Mouse (Mus musculus): Measurements from ENCODE around the gene Lcn2.
A peak's percentile ranks its signal among the peaks of the same experiment; 100 is the strongest.
"Not testable (repeated sequence)": the region's sequence is repeated elsewhere in the genome, so short reads cannot be mapped to it uniquely, and the experiment has no call there.

The Lcn2 gene

DNA sequence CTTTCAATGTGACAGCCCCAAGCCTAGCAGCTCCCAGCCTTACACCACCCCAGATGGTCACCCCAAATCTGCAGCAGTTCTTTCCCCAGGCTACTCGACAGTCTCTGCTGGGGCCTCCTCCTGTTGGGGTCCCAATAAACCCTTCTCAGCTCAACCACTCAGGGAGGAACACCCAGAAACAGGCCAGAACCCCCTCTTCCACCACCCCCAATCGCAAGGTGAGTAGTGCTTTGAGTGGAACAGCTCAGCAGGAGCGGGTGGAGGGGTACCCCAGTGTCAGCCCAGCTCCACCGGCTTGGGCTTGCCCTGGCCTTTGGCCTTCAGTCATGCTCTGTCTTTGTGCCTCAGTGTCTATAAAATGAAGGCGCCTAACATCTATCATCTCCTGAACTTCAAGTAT, 20.7 kb downstream of the Lcn2 start:
- DNase-seq (ENCODE audit: low spot score in 2 of 2): no peak

DNA sequence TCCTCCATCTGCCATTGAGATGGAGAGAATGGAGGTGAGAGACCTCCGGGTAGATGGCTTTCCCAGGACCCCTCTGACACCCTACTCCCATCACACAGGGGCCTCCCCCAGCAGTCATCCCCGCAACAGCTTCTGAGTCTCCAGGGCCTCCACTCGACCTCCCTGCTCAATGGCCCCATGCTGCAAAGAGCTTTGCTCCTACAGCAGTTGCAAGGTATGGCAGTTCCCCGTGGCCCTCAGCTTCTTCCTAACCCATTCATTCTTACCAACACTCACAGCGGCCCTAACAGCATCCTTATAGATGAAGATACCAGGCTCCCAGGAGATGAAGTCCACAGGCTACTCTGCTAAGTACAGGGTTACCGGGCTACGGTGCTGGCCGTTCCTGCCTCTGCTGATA, 23.9 kb downstream of the Lcn2 start:
- no peak for DNase-seq (ENCODE audit: low spot score in 2 of 2)

DNA sequence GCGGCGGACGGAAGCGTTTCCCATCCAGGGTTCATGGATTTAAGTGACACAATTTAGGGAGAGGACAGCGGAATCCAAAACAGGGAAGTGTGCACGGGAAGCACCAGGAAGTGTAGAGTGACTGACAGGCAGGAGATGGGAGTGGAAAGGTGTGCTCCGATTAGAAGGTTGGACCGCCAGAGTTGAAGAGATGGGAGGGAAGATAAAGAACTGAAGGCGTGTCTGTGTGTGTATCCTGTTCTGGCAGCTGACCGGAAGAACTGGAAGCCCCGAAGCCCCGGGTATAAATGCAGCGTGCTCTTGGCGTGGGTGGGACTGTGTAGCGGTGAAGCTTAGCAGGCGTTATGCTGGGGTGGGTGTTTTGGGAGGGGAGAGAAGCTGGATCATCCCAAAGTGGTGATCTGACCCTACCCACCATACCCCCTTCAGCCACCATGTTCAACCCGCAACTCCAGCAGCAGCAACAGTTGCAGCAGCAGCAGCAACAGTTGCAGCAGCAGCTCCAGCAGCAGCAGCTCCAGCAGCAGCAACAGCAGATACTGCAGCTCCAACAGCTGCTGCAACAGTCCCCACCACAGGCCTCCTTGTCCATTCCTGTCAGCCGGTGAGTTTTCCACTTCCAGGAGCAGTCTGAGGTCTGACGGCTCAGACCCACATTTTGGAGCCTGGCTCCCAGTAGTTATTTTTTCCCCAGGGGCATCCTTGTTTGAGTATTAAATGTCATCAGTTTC, 24.5 kb downstream of the Lcn2 start:
- DNase-seq (ENCODE audit: low spot score in 2 of 2): no peak

DNA sequence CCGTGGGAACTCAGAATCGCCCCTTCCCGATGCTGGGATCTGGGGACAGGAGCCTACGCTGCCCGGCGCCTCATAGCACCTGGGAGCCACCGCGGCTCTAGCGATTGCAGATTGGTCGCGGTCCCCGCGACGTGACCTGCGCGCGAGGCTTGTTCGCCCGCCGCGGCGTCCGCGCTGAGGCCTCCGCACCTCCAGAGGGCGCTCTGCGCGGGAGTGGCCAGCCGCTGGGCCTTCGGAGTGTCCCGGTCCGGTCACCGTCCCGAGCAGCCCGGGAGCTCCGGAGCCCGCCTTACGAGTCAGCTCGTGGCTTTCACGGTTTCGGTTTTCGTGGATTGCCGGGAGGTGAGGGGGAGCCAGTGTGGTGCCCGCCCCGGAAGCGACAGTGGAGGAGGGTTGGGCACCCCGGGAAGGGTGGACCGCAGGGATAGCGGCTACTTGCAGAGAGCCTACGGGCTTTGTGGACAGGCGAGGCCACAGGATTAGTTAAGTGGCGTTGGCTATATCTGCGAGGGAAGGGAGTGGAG, 25.2 kb downstream of the Lcn2 start:
- DNase-seq (ENCODE audit: low spot score in 2 of 2): peak; percentile 92 to 93

DNA sequence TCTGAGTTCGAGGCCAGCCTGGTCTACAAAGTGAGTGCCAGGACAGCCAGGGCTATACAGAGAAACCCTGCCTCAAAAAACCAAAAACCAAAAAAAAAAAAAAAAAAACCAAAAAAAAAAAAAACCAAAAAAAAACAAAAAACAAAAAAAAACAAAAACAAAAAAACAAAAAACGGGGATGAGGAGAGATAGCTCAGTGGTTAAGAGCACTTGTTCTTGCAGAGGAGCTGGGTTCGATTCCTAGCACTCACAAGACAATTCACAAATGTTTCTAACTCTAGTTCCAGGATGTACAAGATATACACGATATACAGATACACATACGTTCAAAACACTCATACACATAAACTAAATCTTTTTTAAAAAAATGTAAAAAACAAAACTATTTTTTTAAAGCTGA, 25.8 kb downstream of the Lcn2 start:
- not testable (repeated sequence) for DNase-seq (ENCODE audit: low spot score in 2 of 2)

DNA sequence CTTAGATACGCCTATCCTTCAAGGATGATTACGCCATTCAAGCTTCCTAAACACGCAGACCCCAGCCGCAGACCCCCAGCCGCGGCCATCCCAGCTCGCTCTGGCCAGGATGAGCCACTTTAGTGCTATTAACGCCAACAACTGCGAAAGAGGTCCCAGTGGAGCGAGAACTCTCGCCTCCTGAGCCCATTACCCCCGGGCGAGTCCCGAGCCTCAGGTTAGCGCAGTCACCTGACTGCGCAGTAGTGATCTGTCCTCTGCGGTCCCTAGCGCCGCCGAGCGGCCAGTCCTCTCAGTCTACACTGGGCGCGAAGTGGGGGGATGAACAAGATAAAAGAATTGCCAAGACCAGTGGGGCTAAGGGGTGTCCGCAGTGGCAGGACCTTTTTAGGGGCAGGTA, 26.6 kb downstream of the Lcn2 start:
- DNase-seq (ENCODE audit: low spot score in 2 of 2): peak; percentile 81 to 82

DNA sequence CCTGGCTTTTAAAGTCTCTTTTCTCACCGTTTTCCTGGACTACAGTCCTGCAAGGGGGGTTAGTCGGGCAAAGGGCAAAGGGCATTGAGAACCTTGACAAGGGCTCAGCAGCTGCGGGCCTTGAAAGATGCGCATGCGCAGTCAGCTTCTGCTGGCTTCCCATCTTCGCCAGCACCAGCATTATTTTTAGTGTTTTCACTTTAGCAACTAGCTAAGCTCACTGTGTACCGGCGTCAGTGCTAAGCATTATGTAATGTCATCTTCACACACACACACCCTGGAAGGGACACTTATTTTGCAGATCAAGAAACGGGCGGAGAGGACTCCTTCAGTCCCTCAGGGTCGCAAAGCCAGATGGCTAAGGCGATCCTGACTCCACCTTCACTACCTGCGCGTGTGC, 27.3 kb downstream of the Lcn2 start:
- DNase-seq (ENCODE audit: low spot score in 2 of 2): peak; percentile 83 to 90

DNA sequence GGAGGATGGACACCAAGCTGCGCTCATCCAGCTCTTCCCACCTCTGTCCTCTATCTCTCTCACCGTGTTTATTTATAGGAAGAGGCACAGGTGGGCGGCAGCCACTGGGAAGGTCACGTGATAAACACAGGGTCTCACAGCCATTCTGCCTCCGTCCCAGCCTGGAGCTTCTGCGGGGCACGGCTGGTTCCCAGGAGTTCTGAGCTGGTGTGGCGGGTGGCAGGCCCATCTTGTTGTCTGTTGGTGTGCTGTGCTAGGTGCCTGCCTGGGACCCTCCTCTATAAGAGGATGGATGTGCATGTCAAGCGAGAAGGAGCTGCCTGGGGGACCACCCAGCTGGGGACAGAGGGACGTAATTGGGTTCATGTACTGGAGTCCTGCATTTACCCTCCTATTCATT, 29.7 kb downstream of the Lcn2 start:
- no peak for DNase-seq (ENCODE audit: low spot score in 2 of 2)

DNA sequence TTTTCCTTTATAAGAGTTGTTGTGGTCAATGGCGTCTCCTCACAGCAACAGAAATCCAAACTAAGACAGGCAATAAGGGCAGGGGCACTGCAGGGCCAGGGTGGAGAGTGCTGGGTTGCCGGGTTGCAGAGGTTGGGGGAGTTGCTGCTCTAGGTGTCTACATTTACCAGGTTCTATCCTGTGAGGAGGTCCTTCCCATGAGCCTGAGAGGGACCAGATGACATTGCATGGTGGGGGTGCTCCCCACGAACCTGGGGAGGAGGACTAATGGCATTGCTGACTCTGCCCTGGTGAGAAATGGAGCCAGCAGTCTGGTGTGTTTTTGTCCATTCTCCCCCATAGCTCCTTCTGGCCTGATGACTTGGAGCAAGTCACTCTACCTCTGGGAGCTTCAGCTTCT, 30.3 kb downstream of the Lcn2 start:
- DNase-seq (ENCODE audit: low spot score in 2 of 2): no peak

DNA sequence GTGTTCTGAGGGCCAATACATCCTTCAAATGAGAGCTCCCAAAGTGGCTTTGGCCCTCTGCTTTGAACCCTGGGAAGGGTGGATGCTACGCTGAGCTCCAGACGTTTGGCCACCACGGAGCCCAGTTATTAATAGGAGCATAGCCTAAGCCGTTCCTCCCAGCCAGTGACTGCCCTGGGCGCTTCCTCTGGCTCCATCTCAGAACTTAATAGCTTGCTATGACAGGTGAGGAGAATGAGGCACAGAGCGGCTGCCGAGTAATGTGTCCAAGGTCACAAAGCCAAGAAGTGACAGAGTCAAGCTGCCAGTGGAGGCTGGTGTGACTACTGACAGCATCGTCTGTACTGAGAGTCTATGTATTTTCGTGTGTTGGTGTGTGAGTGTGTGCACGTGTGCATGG, 31.8 kb downstream of the Lcn2 start:
- DNase-seq (ENCODE audit: low spot score in 2 of 2): no peak

DNA sequence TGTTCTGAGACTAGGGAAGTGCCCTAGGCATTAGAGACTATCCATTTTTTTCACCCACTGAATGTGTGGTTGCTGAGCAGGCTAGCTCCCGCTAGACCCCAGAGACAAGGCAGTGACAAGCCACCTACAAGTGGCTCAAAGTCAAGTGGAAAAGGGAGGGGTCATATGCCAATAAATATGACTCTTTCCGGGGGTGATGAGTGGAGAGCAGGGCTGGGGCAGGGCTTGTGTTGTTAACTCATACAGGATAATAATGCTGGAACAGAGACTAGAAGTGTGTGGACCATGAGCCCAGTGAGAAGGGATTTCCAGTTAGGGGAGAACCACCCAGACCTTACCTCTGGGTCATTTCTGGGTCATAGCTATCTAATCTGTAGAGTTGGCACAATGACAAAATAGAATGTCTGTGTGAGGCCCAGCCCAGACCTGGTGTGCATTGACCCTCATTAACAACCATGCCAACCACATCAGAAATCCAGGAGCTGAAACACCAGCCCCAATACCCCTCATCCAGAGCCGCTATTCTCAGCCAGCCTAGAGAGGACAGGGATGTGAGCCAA, 33.6 kb downstream of the Lcn2 start:
- DNase-seq (ENCODE audit: low spot score in 2 of 2): no peak

DNA sequence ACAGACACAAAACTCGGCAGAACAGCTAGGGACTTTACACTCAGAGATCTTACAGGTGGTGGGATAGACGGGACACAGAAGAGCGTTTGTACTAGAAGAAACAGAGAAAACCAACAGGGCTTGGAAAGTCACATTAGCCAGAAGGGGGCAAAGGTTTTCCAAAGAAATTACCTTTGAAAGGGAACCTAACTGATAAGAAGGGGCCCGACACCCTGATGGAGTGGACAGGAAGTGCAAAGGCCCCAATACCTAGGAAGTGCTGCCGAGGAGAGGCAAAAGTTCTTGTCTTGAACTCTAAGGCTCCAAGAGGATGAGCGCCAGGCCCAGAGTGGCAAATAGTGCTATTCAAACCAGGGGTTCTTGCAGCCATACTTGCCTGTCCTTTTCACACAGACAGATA, 34.2 kb downstream of the Lcn2 start:
- no peak for DNase-seq (ENCODE audit: low spot score in 2 of 2)

DNA sequence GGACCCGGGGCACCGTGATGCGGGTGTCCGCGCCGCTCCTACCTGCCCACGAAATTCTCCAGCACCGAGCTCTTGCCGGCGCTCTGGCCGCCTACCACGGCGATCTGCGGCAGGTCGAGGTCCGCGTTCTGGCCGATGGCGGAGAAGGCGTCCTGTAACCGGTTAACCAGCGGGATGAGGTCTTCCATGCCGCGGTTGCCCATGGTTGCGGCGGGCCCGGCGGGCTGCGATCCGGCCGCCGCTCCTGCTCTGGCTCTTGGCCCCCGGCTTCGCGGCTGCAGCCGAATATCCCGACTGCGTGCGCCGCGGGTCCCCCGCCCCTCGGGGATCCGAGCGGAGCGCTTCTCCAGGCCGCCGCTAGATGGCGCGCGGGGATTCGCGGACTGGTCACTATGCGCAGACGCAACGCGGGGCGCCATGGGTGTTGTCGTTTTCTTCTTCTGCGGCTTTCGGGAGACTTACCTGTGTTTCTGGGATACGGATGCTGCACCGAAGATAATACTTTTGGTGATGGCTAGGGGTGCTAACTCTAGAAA, 35.0 kb downstream of the Lcn2 start, which contains the start of gene Dnm1:
Gene Dnm1 (minus strand): TSS at position 332 of the 536 bp plus-strand sequence.
- peak; percentile 95 to 96 for DNase-seq (ENCODE audit: low spot score in 2 of 2)

DNA sequence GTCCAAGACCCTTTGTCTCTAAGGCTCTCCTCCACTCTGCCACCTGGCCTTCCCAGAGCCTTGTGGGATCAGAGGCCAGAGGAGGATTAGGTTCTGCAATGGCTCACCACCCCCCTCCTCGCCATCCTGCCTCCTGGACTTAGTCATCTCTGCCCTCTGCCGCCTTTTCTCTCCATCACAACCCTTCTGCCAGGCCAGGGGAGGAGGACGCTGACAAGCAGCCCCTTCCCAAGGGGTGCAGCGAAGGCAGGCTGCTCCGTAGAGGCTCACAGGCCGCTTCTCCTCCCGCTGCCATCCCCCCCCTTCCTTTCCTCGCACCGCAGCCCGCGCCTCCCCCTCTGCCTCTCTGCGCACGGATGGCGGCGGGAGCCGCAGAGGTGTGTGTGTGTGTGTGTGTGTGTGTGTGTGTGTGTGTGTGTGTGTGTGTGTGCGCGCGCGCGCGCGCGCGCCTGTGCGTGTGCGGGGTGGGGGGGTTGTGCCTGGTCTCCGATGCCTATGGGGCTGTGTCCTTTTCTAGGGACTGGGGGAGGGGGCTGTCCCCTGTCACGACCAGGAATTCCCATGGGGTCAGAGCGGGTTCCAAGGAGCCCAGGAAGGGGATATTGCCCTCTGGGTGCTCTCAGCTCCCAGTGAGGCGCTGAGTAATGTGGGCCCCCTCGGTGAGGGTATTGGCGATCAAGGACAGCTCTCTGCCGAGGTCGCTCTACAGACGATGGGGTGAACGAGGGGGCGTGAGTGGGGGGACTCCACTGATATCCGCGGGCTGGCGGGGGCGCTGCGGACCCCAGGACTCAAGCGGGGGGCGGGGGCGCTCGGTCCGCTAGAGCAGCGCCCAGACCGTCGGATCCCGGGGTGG, 35.7 kb downstream of the Lcn2 start, which contains the start of gene Ciz1:
Gene Ciz1 (plus strand): TSS at position 177 of the 856 bp plus-strand sequence.
- peak; percentile 81 for DNase-seq (ENCODE audit: low spot score in 2 of 2)

DNA sequence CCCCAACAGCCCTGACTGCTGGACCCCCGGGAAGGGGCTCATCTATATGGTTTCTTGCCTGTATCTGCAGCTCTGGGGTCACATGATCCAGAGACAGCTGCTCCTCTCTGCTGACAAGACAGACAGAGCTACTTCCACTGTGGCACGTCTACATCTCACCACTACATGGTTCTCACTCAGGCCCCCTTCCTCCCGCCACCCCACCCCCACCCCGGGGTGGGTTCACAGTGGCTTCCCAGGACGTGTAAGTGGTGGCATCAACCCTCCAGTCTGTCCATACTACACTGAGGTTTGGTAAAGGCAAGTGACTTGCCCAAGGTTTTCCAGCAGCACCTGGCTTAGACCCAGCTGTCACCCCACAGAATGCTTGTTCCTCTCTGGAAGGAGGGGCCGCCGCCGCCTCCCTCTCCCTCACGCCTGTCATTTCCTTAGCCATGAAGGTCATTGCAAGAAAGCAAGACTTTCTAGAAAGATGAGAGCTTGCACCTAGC, 36.5 kb downstream of the Lcn2 start:
- DNase-seq (ENCODE audit: low spot score in 2 of 2): peak; percentile 60 to 70

DNA sequence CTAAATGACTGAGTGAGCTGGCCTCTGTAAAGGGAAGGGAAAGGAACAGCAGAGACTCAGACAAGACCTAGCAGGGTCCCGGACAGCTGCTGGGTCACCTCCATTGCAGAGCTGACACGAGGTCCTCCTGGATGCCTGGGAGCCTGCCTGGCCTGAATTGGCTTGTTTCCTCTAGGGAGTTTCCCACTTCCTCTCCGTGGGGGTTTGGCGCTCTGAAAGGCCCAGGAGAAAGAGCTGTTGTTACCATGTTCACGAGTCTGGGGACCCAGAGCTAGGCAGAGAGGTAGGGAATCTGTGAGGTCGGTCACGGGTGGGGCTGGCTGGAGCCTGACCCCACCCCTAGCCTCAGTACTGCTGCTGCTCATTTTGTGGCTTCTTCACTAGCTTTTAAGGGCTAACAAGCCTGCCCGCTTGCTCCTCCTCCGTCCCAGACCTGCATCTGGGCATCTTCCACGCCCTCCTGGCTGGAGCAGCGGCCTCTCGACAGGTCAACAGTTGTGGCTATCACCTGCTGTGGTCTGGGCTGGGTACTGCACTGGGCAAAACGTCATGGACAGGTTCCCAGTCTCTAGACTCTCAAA, 37.5 kb downstream of the Lcn2 start:
- no peak for DNase-seq (ENCODE audit: low spot score in 2 of 2)

DNA sequence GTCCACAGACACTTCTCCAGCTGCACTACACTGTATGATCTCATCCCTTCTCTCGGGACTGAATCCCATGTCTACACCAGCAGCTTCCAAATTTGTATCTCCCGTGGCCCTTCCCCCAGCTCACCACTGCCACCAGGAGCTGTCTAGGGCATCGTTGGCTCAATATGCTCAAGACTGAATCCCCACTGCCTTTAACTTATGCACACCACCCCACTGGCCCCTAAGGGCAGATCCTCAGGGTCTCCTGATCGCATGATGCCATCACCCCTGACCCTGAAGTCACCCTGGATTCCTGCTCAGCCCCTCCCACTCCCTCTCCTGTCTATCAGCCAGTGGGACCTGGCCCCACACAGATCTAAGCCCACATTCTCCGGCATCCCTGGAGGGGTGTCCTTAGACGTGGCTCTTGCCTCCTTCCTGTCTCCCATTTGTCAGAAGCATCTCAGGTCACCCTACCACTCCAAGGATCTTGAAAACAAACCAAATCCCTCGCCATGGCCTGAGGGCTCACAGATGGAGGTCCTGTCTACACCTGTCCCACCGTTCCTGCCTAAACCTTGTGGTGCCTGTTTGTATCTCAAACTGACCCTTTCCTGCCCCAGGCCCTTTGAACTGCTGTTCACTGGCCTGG, 38.3 kb downstream of the Lcn2 start:
- peak in 1 of 2 experiments; percentile 63 for DNase-seq (ENCODE audit: low spot score in 2 of 2)

DNA sequence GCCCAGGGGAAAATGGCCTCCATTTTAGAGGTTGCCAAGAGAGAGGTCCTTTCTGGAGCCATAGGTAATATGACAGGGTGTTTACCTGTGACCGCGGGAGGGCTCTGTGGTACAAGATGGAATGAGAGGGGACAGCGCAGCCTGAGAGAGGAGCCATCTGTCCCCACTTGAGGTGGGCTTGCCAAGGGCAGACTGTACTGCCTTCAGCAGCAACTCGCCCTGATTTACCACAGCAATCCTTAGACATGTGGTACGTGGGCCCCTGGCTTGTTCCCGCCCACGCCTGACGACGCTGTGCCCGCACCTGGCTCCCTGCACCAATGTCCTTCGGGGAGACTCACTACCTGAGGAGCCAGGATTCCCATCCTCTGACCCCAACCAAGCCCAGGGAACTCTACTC, 39.7 kb downstream of the Lcn2 start:
- DNase-seq (ENCODE audit: low spot score in 2 of 2): peak; percentile 58 to 64

DNA sequence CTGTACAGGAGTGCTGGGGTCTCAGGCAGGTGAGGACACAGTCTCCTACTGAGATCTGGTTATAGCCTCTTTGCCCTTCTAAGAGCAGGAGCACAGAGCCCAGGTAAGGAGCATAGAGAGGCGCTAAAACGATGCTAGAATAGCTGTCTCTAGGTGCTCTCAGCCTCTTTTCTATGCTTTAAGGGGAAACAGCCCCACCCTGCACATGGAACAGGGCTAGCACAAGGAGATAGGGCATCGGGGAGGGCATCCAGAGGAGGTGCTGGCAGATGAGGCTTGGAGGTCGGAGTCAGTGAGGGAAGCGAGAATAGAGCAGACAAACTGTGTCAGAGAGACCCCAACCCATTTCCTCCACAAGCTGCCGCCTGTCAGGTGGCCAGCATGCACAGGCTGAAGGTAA, 41.0 kb downstream of the Lcn2 start:
- DNase-seq (ENCODE audit: low spot score in 2 of 2): no peak

DNA sequence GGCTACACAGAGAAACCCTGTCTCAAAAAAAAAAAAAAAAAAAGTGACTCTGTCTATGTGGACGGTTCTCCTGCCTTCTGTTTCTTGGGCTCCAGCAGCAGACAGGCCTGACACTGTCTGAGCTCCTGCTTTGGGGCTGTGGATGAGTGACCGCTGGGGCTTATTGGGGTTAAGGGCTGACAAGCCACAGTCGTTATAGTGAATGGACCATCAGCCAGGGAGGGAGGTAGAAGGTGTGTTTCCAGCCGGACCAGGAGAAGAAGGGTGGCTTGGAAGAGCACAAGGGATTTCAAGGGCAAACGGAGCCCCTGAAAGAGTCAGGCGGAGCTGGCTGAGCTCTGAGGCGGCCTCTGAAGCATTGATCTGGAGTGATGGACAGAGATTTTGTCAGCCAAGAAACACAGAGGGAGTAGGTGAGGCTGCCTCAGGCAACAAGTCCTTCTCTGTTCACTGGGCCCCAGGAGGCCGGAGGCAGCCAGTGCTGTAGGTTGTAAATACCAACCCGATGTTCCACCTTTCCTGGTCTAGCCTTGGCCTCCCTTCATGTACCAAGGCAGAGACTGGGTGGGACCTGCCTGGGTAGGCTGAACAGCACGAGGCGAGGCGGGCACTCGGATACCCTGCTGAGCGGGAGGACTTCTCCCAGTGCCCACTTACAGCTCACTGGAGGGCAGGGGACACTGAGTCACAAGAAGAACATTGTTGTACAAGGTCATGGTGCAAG, 43.3 kb downstream of the Lcn2 start:
- DNase-seq (ENCODE audit: low spot score in 2 of 2): no peak
